Mouse (Mus musculus) large intestine, adult 2 months (tissue): ENCODE results near the gene Pofut2. TPM values are rescaled to one million over a fixed set of nuclear protein-coding genes. Genes with fewer than 3 reads are reported as not detected.
A peak's percentile ranks its signal among the peaks of the same experiment; 100 is the strongest.

ENCODE experiments used
- DNase-seq: peaks from one replicate; pipeline ENCODE4 v3.0.0-alpha.2; 2012; ENCODE audit warnings: low read depth, low spot score
- WGBS: fragments of 180-500 bp; shearing (Covaris S2); methylation state at CpG from one replicate; pipeline ENCODE4 v1.1.7; 2018; 5-methylcytosine and 5-hydroxymethylcytosine counted together
- polyA plus RNA-seq: library from polyadenylated mRNA; depleted of rRNA; stranded (reverse); fragments of >200 nt; gene quantifications from 2 replicates; pipeline ENCODE4 v1.2.3, GENCODE M21; 2012; rRNA removed

The Pofut2 gene
- polyA plus RNA-seq = 35.5 and 39.0 TPM in 2 replicates

- under 1% methylated on average over 81 of the region's 81 CpGs for WGBS
- DNase-seq = peak; percentile 87
Measured at GRCm38 (mm10) chr10:77258704-77259621, at the start of gene Pofut2. Pofut2 (plus strand) TSS chr10:77259218.

- no peak for DNase-seq
- WGBS = 72% methylated on average over 5 of the region's 5 CpGs
Measured at GRCm38 (mm10) chr10:77209261-77209660, 49.8 kb upstream of the Pofut2 start.

- no peak for DNase-seq
- WGBS = 93% methylated on average over 3 of the region's 3 CpGs
Measured at GRCm38 (mm10) chr10:77210666-77211065, 48.4 kb upstream of the Pofut2 start.

- 7% methylated on average over 11 of the region's 11 CpGs for WGBS
- no peak for DNase-seq
Measured at GRCm38 (mm10) chr10:77211116-77211570, 47.9 kb upstream of the Pofut2 start.

GRCm38 (mm10) chr10:77212354-77213120 is 46.5 kb upstream of the Pofut2 start:
- 94% methylated on average over 6 of the region's 6 CpGs for WGBS
- no peak for DNase-seq

GRCm38 (mm10) chr10:77213483-77213882 is 45.5 kb upstream of the Pofut2 start:
- DNase-seq = no peak
- WGBS = 96% methylated on average over 5 of the region's 5 CpGs

GRCm38 (mm10) chr10:77214586-77214985 is 44.4 kb upstream of the Pofut2 start:
- no peak for DNase-seq
- 50% methylated on average over 8 of the region's 8 CpGs for WGBS

- 63% methylated on average over 4 of the region's 4 CpGs for whole genome bisulfite sequencing
Measured at GRCm38 (mm10) chr10:77215641-77216040, 43.4 kb upstream of the Pofut2 start.

GRCm38 (mm10) chr10:77216313-77216712 is 42.7 kb upstream of the Pofut2 start:
- 73% methylated on average over 2 of the region's 2 CpGs for WGBS
- DNase-seq = no peak

More at GRCm38 (mm10) chr10:77215641-77216040, 43.4 kb upstream of the Pofut2 start:
- no peak for DNase-seq

- DNase-seq = no peak
- WGBS = 67% methylated on average over 6 of the region's 6 CpGs
Measured at GRCm38 (mm10) chr10:77217155-77217731, 41.8 kb upstream of the Pofut2 start.

- WGBS = 67% methylated on average over 4 of the region's 4 CpGs
- no peak for DNase-seq
Measured at GRCm38 (mm10) chr10:77218059-77218458, 41.0 kb upstream of the Pofut2 start.

- DNase-seq = no peak
- 77% methylated on average over 12 of the region's 12 CpGs for WGBS
Measured at GRCm38 (mm10) chr10:77219411-77220025, 39.5 kb upstream of the Pofut2 start.

- peak; percentile 47 for DNase-seq
- 10% methylated on average over 11 of the region's 11 CpGs for WGBS
Measured at GRCm38 (mm10) chr10:77221108-77221507, 37.9 kb upstream of the Pofut2 start.

GRCm38 (mm10) chr10:77222963-77223552 is 36.0 kb upstream of the Pofut2 start:
- 93% methylated on average over 11 of the region's 11 CpGs for whole genome bisulfite sequencing

GRCm38 (mm10) chr10:77224390-77224789 is 34.6 kb upstream of the Pofut2 start:
- 84% methylated on average over 4 of the region's 4 CpGs for WGBS
- no peak for DNase-seq

More at GRCm38 (mm10) chr10:77222963-77223552, 36.0 kb upstream of the Pofut2 start:
- DNase-seq = no peak

- DNase-seq = no peak
- WGBS = 54% methylated on average over 9 of the region's 9 CpGs
Measured at GRCm38 (mm10) chr10:77225414-77225813, 33.6 kb upstream of the Pofut2 start.

GRCm38 (mm10) chr10:77225995-77226688 is 32.9 kb upstream of the Pofut2 start:
- WGBS = 86% methylated on average over 8 of the region's 8 CpGs

GRCm38 (mm10) chr10:77226691-77227367 is 32.2 kb upstream of the Pofut2 start:
- WGBS = 31% methylated on average over 8 of the region's 8 CpGs
- no peak for DNase-seq

More at GRCm38 (mm10) chr10:77225995-77226688, 32.9 kb upstream of the Pofut2 start:
- DNase-seq = no peak
